Mouse (Mus musculus) right cerebral cortex, adult 2 months (tissue): ENCODE measurements around the gene Cacng2.

Source experiments
- DNase-seq, 2 experiments: peaks; one replicate each; pipeline ENCODE4 v3.0.0; 2021 to 2022; ENCODE audit warnings: low spot score in 2 of 2

Gene Cacng2

GRCm38 (mm10) chr15:77955440-77956403, 164.1 kb downstream of the Cacng2 start:
- DNase-seq: peak in 1 of 2 experiments; percentile 36

GRCm38 (mm10) chr15:77954362-77954761, 165.5 kb downstream of the Cacng2 start:
- DNase-seq: no peak

GRCm38 (mm10) chr15:77952921-77953320, 166.9 kb downstream of the Cacng2 start:
- DNase-seq: no peak

- no peak for DNase-seq
Measured at GRCm38 (mm10) chr15:77949061-77949460, 170.8 kb downstream of the Cacng2 start.

- no peak for DNase-seq
Measured at GRCm38 (mm10) chr15:77945711-77946110, 174.1 kb downstream of the Cacng2 start.
